Mouse (Mus musculus): Measurements from ENCODE around the gene Slc31a2. TPM values are rescaled to one million over a fixed set of nuclear protein-coding genes. Genes with fewer than 3 reads are reported as not detected.

The Slc31a2 gene
- polyA plus RNA-seq, 1 experiment from 2014 or later = 15.5 TPM

GRCm38 (mm10) chr4:62338536-62338935 is 76.2 kb downstream of the Slc31a2 start:
- Histone ChIP-seq H3K9ac (no peak overlapping the region), H3K27ac (no peak overlapping the region), H3K9me3 (no peaks in the 10 kb centered on the region), H3K4me3 (no peak overlapping the region), H3K36me3 (peaks cover 40% of the 10 kb centered on the region), H3K27me3 (replicated peaks) (no peaks in the 10 kb centered on the region), H3K4me1 (no peaks in the 10 kb centered on the region), H3K4me2 (replicated peaks) (no peak overlapping the region)
- no peak for ATAC-seq (ENCODE audit: low FRiP score, low read depth)
- 93% methylated on average over 5 of the region's 5 CpGs for WGBS

- no peak overlapping the region for H3K4me2 ChIP-seq (replicated peaks)
- H3K9me3 ChIP-seq = no peaks in the 10 kb centered on the region; the same call in 1 of the 2 replicates
- H3K27me3 ChIP-seq (replicated peaks) = no peaks in the 10 kb centered on the region
- 97% methylated on average over 1 of the region's 1 CpGs for WGBS
- no peaks in the 10 kb centered on the region for H3K4me1 ChIP-seq
- no peak overlapping the region for H3K27ac ChIP-seq
- ATAC-seq (ENCODE audit: low FRiP score, low read depth) = no peak
- peaks cover 34% of the 10 kb centered on the region for H3K36me3 ChIP-seq
- H3K4me3 ChIP-seq = no peak overlapping the region
- H3K9ac ChIP-seq = no peak overlapping the region
Observed at GRCm38 (mm10) chr4:62344000-62344399, 81.6 kb downstream of the Slc31a2 start.

- H3K9me3 ChIP-seq = no peaks in the 10 kb centered on the region; the same call in 1 of the 2 replicates
- H3K9ac ChIP-seq = no peak overlapping the region
- no peak overlapping the region for H3K4me2 ChIP-seq (replicated peaks)
- no peak for ATAC-seq (ENCODE audit: low FRiP score, low read depth)
- H3K27me3 ChIP-seq (replicated peaks) = no peaks in the 10 kb centered on the region
- no peak overlapping the region for H3K4me3 ChIP-seq
- H3K36me3 ChIP-seq = peaks cover 30% of the 10 kb centered on the region
- no peak overlapping the region for H3K27ac ChIP-seq
- whole genome bisulfite sequencing = 91% methylated on average over 4 of the region's 4 CpGs
- no peaks in the 10 kb centered on the region for H3K4me1 ChIP-seq
Observed at GRCm38 (mm10) chr4:62345827-62346226, 83.5 kb downstream of the Slc31a2 start.

GRCm38 (mm10) chr4:62347605-62348328 is 85.4 kb downstream of the Slc31a2 start:
- WGBS = 80% methylated on average over 9 of the region's 9 CpGs

More at GRCm38 (mm10) chr4:62347605-62348328, 85.4 kb downstream of the Slc31a2 start:
- Histone ChIP-seq H3K27ac (no peak overlapping the region), H3K4me1 (no peaks in the 10 kb centered on the region), H3K4me2 (replicated peaks) (no peak overlapping the region), H3K4me3 (no peak overlapping the region), H3K9ac (no peak overlapping the region), H3K9me3 (no peaks in the 10 kb centered on the region; the same call in 1 of the 2 replicates), H3K27me3 (replicated peaks) (no peaks in the 10 kb centered on the region), H3K36me3 (peaks cover 35% of the 10 kb centered on the region)
- no peak for ATAC-seq (ENCODE audit: low FRiP score, low read depth)

Other genes starting within 250 kb of the Slc31a2 start
- not detected in 2 replicates for gene Mup20, start 208.4 kb upstream of the Slc31a2 start, polyA plus RNA-seq (2016; fragmentation: Nextera tagmentation; extraction: Ambion mirVana)
- gene Mup3, start 175.2 kb upstream of the Slc31a2 start, polyA plus RNA-seq (2016; fragmentation: Nextera tagmentation; extraction: Ambion mirVana) = not detected in 2 replicates
- not detected in 2 replicates for gene Mup21, start 111.7 kb upstream of the Slc31a2 start, polyA plus RNA-seq (2016; fragmentation: Nextera tagmentation; extraction: Ambion mirVana)
- gene Zfp37, start 31.5 kb upstream of the Slc31a2 start, polyA plus RNA-seq (2016; fragmentation: Nextera tagmentation; extraction: Ambion mirVana) = 21.7 and 26.3 TPM in 2 replicates
- 25.7 and 26.9 TPM in 2 replicates for gene Fkbp15, start 98.0 kb downstream of the Slc31a2 start, polyA plus RNA-seq (2016; fragmentation: Nextera tagmentation; extraction: Ambion mirVana)
- gene Slc31a1, start 98.2 kb downstream of the Slc31a2 start, polyA plus RNA-seq (2016; fragmentation: Nextera tagmentation; extraction: Ambion mirVana) = 39.7 and 40.7 TPM in 2 replicates
- 139 and 140 TPM in 2 replicates for gene Cdc26, start 146.1 kb downstream of the Slc31a2 start, polyA plus RNA-seq (2016; fragmentation: Nextera tagmentation; extraction: Ambion mirVana)
- 22.0 and 23.3 TPM in 2 replicates for gene Prpf4, start 146.2 kb downstream of the Slc31a2 start, polyA plus RNA-seq (2016; fragmentation: Nextera tagmentation; extraction: Ambion mirVana)
- gene Rnf183, start 172.7 kb downstream of the Slc31a2 start, polyA plus RNA-seq (2016; fragmentation: Nextera tagmentation; extraction: Ambion mirVana) = not detected in 2 replicates
- 5.7 and 6.8 TPM in 2 replicates for gene Wdr31, start 208.3 kb downstream of the Slc31a2 start, polyA plus RNA-seq (2016; fragmentation: Nextera tagmentation; extraction: Ambion mirVana)
- 0.65 and 0.74 TPM in 2 replicates for gene Bspry, start 217.5 kb downstream of the Slc31a2 start, polyA plus RNA-seq (2016; fragmentation: Nextera tagmentation; extraction: Ambion mirVana)
- gene Hdhd3, start 240.9 kb downstream of the Slc31a2 start, polyA plus RNA-seq (2016; fragmentation: Nextera tagmentation; extraction: Ambion mirVana) = 14.6 and 14.8 TPM in 2 replicates

All from neural tube, embryonic 12.5 days (tissue).